Mouse (Mus musculus) thymus, postnatal 10 days (tissue): Measurements from ENCODE around the gene Hivep3.

Experiments used
- DNase-seq, 2 experiments: peaks; one replicate each; pipeline ENCODE4 v3.0.0; 2021; ENCODE audit warnings: low spot score in 2 of 2

Gene Hivep3

GRCm38 (mm10) chr4:120152648-120153047, 419.1 kb downstream of the Hivep3 start:
- DNase-seq: no peak

- DNase-seq: no peak
Observed at GRCm38 (mm10) chr4:120153736-120154135, 420.2 kb downstream of the Hivep3 start.

DNA sequence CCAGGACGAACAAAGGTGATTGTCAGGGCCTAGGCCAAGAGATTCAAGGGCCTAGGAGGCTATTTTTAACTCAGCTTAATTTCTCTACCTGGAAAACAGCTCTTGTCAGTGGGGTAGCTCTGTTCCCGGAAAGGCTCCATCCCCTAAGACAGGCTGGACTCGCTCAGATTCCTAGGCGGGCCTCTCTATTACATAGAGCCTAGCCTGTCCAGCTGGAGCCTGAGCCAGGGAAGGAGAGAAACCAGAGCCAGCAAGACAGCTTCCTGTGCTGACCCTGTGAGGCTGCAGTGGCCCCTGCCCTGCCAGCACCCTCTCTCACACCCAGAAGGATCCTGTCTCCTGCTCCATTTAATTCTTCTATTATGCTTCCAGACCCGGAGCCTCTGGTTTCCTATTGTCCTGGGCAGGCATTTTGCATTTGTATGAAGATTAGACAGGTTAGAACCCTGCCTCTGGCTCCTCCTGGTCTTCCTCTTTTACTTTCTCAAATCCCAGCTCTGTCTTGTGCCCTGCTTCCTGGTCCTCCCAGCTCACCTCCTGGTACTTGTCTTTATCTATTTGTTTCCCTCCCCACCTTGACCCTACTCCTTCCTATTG, 425.2 kb downstream of the Hivep3 start:
- no peak for DNase-seq

DNA sequence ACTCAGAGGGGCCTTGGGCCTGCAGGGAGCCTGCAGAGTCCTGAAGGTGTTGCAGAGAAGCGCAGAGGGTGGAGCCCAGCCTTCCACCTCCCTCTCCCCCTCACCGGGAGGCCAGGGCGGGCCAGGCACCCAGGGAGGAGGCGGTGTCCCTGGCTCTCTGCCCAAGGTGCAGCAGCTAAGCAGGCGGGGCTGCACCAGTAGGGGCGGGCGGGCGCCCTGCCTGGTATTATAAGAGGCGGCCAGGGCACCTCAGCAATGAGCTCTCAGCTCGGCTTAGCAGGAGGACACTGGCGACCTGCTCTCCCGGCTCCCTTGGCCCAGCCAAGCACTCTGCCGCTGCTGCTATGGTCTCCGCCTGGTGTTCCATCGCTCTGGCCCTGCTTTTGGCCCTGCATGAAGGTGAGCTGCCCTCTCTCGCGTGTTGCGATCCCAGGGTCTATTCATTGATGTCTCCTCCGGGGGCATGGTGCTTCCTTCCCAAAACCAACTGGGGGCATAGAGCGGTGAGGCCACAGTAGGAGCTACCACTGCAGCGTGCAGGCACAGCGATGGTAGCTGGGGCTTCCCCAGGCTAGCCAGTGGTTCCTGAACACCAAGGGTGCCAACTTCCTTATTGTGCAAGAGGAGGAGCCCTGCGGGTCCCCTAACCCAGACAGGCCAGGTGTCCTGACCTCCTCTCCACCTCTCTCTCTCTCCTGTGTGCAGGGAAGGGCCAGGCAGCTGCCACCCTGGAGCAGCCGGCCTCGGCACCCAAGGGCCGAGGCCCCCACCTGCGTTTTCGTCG, 427.8 kb downstream of the Hivep3 start, which contains the start of gene Edn2:
TSS of gene Edn2 (plus strand) at position 41 of the 784 bp plus-strand sequence.
- DNase-seq: no peak

GRCm38 (mm10) chr4:120162586-120162985, 429.0 kb downstream of the Hivep3 start:
- no peak for DNase-seq

GRCm38 (mm10) chr4:120163242-120163641, 429.7 kb downstream of the Hivep3 start:
- DNase-seq: no peak

DNA sequence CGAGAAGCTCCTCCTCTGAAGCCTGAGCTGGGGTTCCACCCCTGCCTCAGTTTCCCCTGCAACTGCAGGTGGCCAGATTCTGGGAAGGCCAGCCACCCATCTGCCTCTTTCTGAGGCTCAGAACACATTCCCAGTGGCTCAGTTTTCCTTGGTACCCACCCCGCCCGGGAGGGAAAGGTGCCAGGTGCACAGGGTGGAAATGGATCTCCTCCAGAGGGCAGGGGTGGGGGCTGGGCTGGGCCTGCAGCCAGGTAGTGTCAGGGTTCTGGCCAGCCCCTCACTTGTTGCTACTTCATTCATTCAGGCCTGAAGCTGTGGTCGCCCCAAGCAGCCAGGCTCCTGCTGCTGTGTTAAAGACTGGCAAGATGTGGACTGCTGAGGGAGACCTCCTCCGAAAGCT, 430.7 kb downstream of the Hivep3 start:
- no peak for DNase-seq

DNA sequence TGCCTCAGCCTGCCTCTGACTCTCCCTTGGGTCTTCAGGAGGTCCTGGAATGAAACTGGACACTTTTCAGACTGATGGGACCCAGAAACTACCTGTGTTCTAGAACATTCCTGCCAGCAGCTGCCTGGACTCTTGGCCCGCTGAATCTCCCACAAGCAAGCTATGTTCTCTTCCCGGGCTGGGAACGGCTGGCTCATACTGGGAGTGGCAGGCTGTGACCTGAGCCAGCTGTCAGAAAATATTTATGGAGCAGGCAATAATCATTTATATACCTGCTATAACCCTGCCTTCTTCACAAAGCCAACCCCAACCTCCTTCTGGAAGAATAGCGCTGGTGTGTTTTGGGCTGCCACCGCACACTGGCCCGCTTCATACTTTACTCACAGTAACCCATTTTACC, 434.2 kb downstream of the Hivep3 start:
- DNase-seq: no peak

DNA sequence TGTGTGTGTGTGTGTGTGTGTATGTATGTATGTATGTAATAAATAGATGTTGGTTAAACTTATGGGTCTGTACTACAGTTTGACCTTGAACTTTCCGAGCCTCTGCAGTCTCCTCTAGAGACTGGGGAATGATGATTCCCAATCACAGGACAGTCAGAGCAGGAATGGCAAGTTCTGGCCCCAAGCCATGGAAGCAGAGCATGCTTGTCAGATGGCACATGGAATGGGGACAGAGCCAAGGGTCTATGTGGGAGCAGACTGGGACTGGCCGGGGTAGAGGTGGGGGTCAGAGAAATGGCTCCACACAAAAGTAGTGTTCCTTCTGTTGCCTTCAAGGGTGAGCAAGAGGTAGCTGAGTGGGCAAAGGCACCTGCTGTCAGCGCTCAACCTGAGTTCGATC, 434.8 kb downstream of the Hivep3 start:
- DNase-seq: no peak

GRCm38 (mm10) chr4:120170387-120170936, 436.9 kb downstream of the Hivep3 start:
- no peak for DNase-seq

- no peak for DNase-seq
Observed at GRCm38 (mm10) chr4:120172050-120172684, 438.6 kb downstream of the Hivep3 start.

DNA sequence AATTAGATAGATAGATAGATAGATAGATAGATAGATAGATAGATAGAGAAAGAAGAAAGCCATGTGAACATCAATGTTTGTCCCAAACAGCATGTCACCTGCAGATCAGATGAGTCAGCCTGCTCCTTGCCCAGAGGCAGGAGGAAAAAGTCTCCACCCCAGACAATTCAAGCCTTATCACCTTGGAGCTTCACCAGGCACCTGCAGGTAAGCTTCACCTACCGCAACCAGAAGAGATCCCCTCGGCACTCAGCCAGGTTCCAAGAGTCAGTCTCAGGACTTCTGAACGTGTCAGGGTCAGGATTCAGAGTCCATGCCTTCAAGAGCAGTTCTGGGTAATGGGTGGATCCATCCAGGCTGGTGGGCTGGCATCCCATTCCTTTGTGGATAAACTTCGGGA, 445.5 kb downstream of the Hivep3 start:
- no peak for DNase-seq

GRCm38 (mm10) chr4:120180535-120180934, 447.0 kb downstream of the Hivep3 start:
- no peak for DNase-seq

DNA sequence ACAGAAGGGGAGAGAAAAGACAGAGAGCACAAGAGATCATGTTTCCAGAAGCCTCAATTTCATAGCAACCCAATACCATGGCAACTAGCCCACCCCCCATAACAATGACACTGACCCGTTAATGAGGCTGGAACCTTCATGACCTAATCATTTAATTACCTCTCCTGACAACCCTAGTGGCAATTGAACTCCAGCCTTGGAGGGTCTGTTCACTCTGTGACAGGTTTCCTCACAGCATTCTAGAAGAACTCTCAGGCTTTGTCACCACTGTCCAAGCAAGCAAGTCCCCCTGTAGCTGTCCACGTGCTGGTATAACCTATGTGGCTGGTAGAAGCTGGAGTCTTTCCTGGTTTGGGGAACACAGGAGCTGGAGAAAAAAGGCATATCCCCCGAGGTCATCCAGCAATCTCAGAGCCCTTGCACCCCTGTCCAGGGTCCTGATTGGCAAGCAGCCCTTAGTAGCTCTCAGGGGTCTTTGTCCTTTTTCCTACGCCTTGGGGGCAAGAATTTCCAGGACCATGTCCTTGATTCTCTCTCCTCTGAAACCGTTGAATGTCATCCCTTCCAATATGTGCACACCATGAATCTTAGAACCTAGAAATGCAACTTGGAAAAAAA, 450.9 kb downstream of the Hivep3 start:
- no peak for DNase-seq

DNA sequence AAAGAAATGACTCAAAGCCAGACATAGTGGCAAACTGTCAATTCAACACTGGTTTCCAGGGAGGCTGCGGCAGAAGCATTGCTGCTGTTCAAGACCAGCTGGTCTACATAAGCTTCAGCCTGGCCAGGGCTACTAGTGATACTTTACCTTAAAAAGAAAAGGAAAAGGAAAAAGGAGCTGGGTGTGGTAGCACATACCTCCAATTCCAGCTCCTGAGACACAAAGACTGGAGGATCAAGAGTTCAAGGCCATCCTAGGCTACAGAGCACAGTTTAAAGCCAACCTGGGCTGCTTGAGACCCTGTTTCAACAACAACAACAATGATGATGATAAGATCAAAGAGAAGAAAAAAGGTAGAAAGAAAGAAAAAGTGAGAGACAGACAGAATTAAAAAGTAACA, 452.9 kb downstream of the Hivep3 start:
- DNase-seq: no peak

DNA sequence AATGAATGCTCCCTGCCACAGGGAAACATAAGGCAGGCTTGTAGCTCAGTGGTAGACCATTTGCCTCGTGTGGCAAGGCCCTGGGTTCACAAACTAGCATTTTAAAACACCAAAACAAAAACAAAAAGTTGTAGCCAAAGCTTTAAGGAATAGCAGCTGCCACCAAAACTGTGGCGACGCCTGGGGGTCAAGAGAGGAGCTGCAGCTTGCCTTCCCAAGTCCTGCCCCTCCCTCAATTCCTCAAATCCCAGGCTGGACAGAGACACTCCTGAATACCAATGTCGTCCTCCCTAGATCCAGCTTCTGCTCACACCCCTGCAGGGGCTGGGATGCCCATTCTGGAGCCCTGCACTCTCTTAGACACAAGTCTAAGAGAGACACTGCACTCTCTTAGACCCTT, 453.4 kb downstream of the Hivep3 start:
- no peak for DNase-seq
